Mouse (Mus musculus) spleen, postnatal 0 days (tissue): ENCODE results near the gene Tead1. TPM values are rescaled to one million over a fixed set of nuclear protein-coding genes. Genes with fewer than 3 reads are reported as not detected.

Experiments used
- polyA plus RNA-seq: library from polyadenylated mRNA; unstranded; fragments of >200 nt; fragmentation: Nextera tagmentation; extraction: Ambion mirVana; gene quantifications from 2 replicates; pipeline ENCODE4 v1.2.1, GENCODE M21; 2015

Gene Tead1
- 10.2 TPM in 2 replicates for polyA plus RNA-seq

DNA sequence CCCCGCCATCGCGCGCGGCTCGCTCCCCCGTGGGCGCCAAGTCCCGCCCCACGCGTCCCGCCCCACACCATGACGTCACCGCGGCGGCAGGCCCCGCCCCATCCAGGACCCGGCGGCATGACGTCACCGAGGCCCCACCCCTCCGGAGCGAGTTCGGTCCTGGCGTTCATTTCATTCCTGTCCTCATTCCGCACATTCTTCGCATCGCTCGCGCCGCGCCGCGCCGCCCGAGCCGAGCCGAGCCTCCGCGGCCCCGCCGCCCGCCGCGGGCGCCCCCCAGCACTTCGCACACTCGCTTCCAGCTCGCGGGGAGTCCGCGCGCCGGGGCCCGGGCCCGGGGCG, at the start of gene Tead1:
Gene Tead1 (plus strand): TSS at position 148 of the 342 bp plus-strand sequence.

GRCm38 (mm10) chr7:112953777-112954291, 274.7 kb downstream of the Tead1 start, which contains the start of gene Rassf10:
TSS of gene Rassf10 (plus strand) at chr7:112953962.

